Mouse (Mus musculus) liver, postnatal 0 days (tissue): Measurements from ENCODE around the gene Edem1. TPM values are rescaled to one million over a fixed set of nuclear protein-coding genes. Genes with fewer than 3 reads are reported as not detected.
A peak's percentile ranks its signal among the peaks of the same experiment; 100 is the strongest.

Experiments used
- ATAC-seq: fragments of 200-750 bp; cut with Nextera tagmentation; 2 replicates; pipeline ENCODE4 v1.8.0; 2017; ENCODE audit warnings: mild to moderate bottlenecking, moderate library complexity
- DNase-seq: peaks from one replicate; pipeline ENCODE4 v3.0.0-alpha.2; 2016
- H3K27ac ChIP-seq: fragments of 300-500 bp; sonication (generic); 2 replicates; pipeline ENCODE4 v1.5.1; 2014; ENCODE audit warnings: antibody characterized with exemption, moderate library complexity, mild to moderate bottlenecking, low read depth
- H3K27me3 ChIP-seq: fragments of 300-500 bp; sonication (generic); 2 replicates; pipeline ENCODE4 v1.6.1; 2014; ENCODE audit warnings: low read length, control low read depth, mixed read lengths; ENCODE audit not compliant: insufficient read depth
- H3K36me3 ChIP-seq: fragments of 300-500 bp; sonication (generic); replicated peaks from 2 replicates; pipeline ENCODE4 v1.6.1; 2014; ENCODE audit warnings: mild to moderate bottlenecking, control low read depth, low read length, moderate library complexity, mixed read lengths; ENCODE audit not compliant: insufficient read depth
- H3K4me1 ChIP-seq: fragments of 300-500 bp; sonication (generic); 2 replicates; pipeline ENCODE4 v1.6.1; 2014; ENCODE audit warnings: antibody characterized with exemption, mild to moderate bottlenecking, control low read depth; ENCODE audit not compliant: insufficient read depth
- H3K4me2 ChIP-seq: fragments of 300-500 bp; sonication (generic); 2 replicates; pipeline ENCODE4 v1.6.1; 2014; ENCODE audit warnings: low read depth, mild to moderate bottlenecking, low read length, moderate library complexity, mixed read lengths
- H3K4me3 ChIP-seq: fragments of 300-500 bp; sonication (generic); 2 replicates; pipeline ENCODE4 v1.5.1; 2014; ENCODE audit warnings: low read depth, low read length
- H3K9ac ChIP-seq: fragments of 300-500 bp; sonication (generic); replicated peaks from 2 replicates; pipeline ENCODE4 v1.6.1; 2014; ENCODE audit warnings: mild to moderate bottlenecking, moderate library complexity
- H3K9me3 ChIP-seq: fragments of 300-500 bp; sonication (generic); 2 replicates; pipeline ENCODE4 v1.6.1; 2016; ENCODE audit warnings: mild to moderate bottlenecking, control low read depth, low read length, mixed read lengths
- CTCF ChIP-seq: sonication (generic); IDR thresholded peaks from 2 replicates; pipeline ENCODE4 v1.5.1; 2016; ENCODE audit warnings: antibody characterized with exemption, low read depth
- EP300 ChIP-seq: IDR thresholded peaks from 2 replicates; pipeline ENCODE4 v1.6.1; 2016; ENCODE audit warnings: antibody characterized with exemption, low read depth, mild to moderate bottlenecking
- WGBS: fragments of 180-500 bp; shearing (Covaris S2); extraction: QIAGEN DNeasy Blood & Tissue Kit; methylation state at CpG from one replicate; pipeline ENCODE4 v1.1.7; 2014; ENCODE audit not compliant: insufficient replicate concordance; 5-methylcytosine and 5-hydroxymethylcytosine counted together
- polyA plus RNA-seq: library from polyadenylated mRNA; unstranded; fragments of >200 nt; fragmentation: Nextera tagmentation; extraction: Ambion mirVana; gene quantifications from 2 replicates; pipeline ENCODE4 v1.2.1, GENCODE M21; 2015

Gene Edem1
- polyA plus RNA-seq, 1 experiment from 2014 or later, result 23.1 TPM

- Histone ChIP-seq H3K9me3 (no peaks in the 10 kb centered on the region), H3K4me3 (no peak overlapping the region), H3K9ac (no peak overlapping the region), H3K27ac (peak overlapping the region; percentile 46), H3K36me3 (peaks cover 10% of the 10 kb centered on the region), H3K4me2 (peak overlapping the region; percentile 34), H3K27me3 (no peaks in the 10 kb centered on the region), H3K4me1 (peaks cover 72% of the 10 kb centered on the region)
- no peak for DNase-seq
- 34% methylated on average over 8 of the region's 8 CpGs for WGBS
- ATAC-seq, result no peak
- TF ChIP-seq EP300 (no peak), CTCF (no peak)
Measured at GRCm38 (mm10) chr6:108833963-108834697, 5.7 kb downstream of the Edem1 start.

GRCm38 (mm10) chr6:108835765-108836691 lies 7.6 kb downstream of the Edem1 start:
- peak; percentile 95 for ATAC-seq
- TF ChIP-seq EP300 (peak; percentile 59; the same call in 1 of the 2 replicates), CTCF (no peak)
- Histone ChIP-seq H3K27ac (peak overlapping the region; percentile 67), H3K27me3 (no peaks in the 10 kb centered on the region), H3K9ac (no peak overlapping the region), H3K36me3 (peaks cover 19% of the 10 kb centered on the region), H3K9me3 (no peaks in the 10 kb centered on the region), H3K4me3 (no peak overlapping the region), H3K4me2 (peak overlapping the region; percentile 63), H3K4me1 (peaks cover 57% of the 10 kb centered on the region)
- peak; percentile 71 for DNase-seq
- 48% methylated on average over 16 of the region's 16 CpGs for WGBS

- Histone ChIP-seq H3K4me1 (peaks cover 46% of the 10 kb centered on the region), H3K9ac (no peak overlapping the region), H3K4me3 (no peak overlapping the region), H3K4me2 (peak overlapping the region; percentile 63), H3K27ac (peak overlapping the region; percentile 67), H3K36me3 (peaks cover 16% of the 10 kb centered on the region), H3K27me3 (no peaks in the 10 kb centered on the region), H3K9me3 (no peaks in the 10 kb centered on the region)
- TF ChIP-seq EP300 (no peak), CTCF (no peak)
- WGBS, result 71% methylated on average over 4 of the region's 4 CpGs
- DNase-seq (no peak), ATAC-seq (no peak)
Measured at GRCm38 (mm10) chr6:108837081-108837480, 8.6 kb downstream of the Edem1 start.

- no peak for TF ChIP-seq EP300
- TF ChIP-seq CTCF, result no peak
- ATAC-seq (no peak), DNase-seq (no peak)
- H3K4me2 ChIP-seq, result no peak overlapping the region
- 65% methylated on average over 4 of the region's 4 CpGs for WGBS
- peaks cover 38% of the 10 kb centered on the region for H3K4me1 ChIP-seq
- no peaks in the 10 kb centered on the region for H3K27me3 ChIP-seq
- no peak overlapping the region for H3K9ac ChIP-seq
- no peaks in the 10 kb centered on the region for H3K9me3 ChIP-seq
- no peak overlapping the region for H3K4me3 ChIP-seq
- H3K36me3 ChIP-seq, result peaks cover 19% of the 10 kb centered on the region
- H3K27ac ChIP-seq, result no peak overlapping the region; the same call in 1 of the 2 replicates
Measured at GRCm38 (mm10) chr6:108837958-108838357, 9.5 kb downstream of the Edem1 start.

- TF ChIP-seq EP300 (no peak), CTCF (no peak)
- Histone ChIP-seq H3K4me1 (peaks cover 24% of the 10 kb centered on the region), H3K9me3 (no peaks in the 10 kb centered on the region), H3K4me2 (no peak overlapping the region), H3K36me3 (peaks cover 24% of the 10 kb centered on the region), H3K27me3 (no peaks in the 10 kb centered on the region), H3K27ac (no peak overlapping the region), H3K9ac (no peak overlapping the region), H3K4me3 (no peak overlapping the region)
- WGBS, result 78% methylated on average over 4 of the region's 4 CpGs
- DNase-seq, result no peak
- ATAC-seq, result no peak
Measured at GRCm38 (mm10) chr6:108839432-108839831, 11.0 kb downstream of the Edem1 start.
